Mouse (Mus musculus): Measurements from ENCODE around the gene Fam83d.

Gene Fam83d

DNA sequence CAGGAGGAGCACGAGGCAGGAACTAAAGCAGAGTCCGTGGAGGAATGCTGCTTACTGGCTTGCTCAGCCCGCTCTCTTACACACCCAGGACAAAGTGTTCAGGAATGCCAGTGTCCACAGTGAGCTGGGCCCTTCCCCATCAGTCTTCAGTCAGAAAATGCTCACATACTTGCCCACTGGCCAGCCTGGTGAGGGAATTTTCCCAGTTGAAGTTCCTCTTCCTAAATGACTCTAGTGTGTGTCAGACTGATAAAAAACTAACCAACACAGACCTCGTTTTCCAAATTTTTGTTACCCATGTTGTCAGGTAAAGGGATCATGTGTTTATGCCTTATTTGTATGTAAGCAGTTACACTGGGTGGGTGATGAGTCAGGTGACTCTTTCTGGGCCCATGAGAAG is 48.3 kb downstream of the Fam83d start:
- DNase-seq (ENCODE audit: low spot score): no peak

DNA sequence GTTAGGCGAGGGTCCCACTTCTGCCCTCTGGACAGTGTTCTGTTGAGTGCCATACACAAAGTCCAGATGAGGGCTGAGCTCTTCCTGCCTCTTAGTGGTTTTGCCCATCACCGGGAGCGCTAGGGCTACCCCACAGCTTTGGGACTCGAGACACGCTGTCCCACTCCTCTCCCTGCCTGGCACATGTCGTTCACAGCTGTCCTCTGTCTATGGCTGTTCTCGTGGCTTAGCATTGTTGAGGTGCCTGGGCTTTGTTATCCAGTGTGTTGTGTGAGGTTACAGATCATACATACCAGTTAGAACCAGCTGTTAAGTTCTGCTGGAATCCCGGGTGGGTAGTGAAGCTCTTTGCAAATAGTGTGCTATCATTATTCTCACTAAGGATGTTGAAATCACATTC is 49.8 kb downstream of the Fam83d start:
- no peak for DNase-seq (ENCODE audit: low spot score)

DNA sequence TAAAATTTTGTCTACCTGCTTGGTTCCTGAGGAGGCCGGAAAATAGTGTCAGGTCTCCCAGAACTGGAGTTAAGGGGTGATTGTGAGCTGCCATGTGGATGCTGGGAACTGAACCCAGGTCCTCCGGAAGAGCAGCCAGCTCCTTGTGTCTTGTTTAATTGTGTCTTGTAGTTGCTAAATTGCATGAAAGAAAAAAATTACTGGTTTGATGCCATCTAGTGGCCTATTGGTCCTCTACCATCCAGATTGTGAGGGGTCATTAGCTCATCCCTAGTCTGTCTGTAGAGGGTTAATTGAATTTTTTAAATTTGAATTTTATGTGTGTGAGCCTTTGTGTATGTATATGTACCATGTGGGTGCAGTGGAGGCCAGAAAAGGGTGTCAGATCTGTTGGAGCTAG is 60.2 kb downstream of the Fam83d start:
- no peak for DNase-seq (ENCODE audit: low spot score)

- DNase-seq (ENCODE audit: low spot score): no peak
Observed at GRCm38 (mm10) chr2:158829746-158830145, 61.9 kb downstream of the Fam83d start.

DNA sequence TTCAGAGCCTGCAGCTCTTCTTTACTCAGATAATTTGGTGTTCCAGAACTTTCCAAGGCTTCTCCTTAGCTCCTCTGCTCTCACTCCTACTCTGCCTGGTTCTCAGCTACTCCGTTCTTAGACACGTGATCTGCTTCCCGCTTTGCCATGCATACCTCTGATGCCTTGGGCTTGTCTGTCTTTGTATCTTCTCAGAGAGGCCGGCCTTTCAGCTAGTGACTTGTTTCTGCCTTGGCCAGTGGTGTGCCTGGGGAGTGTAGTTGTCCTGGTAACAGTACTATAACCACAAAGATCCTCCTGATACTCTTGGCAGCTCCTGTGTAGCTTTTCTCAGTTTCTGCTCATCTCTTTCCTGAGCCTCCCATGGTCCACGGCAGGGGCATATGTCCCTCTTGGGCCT is 65.3 kb downstream of the Fam83d start:
- DNase-seq (ENCODE audit: low spot score): no peak

DNA sequence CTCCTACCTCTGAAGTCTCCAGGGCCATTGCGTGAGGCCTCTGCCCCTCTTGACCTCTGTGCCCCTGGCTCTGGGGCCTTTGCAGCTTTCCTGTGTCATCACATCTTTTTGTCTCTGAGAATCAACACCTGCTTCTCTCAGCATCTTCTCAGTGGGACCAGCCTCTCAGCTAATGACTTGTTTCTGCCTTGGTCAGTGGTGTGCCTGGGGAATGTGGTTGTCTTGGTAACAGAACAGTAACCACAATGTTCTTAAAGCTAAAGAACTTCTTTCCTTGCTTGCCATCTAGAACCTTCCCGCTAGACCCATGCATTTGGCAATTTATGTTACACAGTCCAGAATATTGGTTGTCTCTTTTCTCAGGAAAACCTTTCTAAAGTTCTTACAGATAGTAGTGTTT is 65.8 kb downstream of the Fam83d start:
- DNase-seq (ENCODE audit: low spot score): no peak

All from yolk sac, embryonic 10.5 days (tissue).